Mouse (Mus musculus) E14TG2a.4 (cell line): ENCODE measurements around the gene Nav3.

ENCODE experiments used
- CTCF ChIP-seq: conservative IDR thresholded peaks from 2 replicates; pipeline ENCODE4 v1.5.1; 2014; ENCODE audit warnings: low read length
- NANOG ChIP-seq: IDR thresholded peaks from 2 replicates; pipeline ENCODE4 v1.6.1; 2014; ENCODE audit warnings: borderline replicate concordance, low read length, mixed read lengths

GRCm38 (mm10) chr10:110120572-110120971 lies 335.4 kb downstream of the Nav3 start:
- no peak for TF ChIP-seq CTCF
- no peak for TF ChIP-seq NANOG
